Mouse (Mus musculus): ENCODE results near the gene Olfr355. TPM values are rescaled to one million over a fixed set of nuclear protein-coding genes. Genes with fewer than 3 reads are reported as not detected.

The Olfr355 gene
- not detected in 2 replicates for polyA plus RNA-seq (2012; rRNA removed)

DNA sequence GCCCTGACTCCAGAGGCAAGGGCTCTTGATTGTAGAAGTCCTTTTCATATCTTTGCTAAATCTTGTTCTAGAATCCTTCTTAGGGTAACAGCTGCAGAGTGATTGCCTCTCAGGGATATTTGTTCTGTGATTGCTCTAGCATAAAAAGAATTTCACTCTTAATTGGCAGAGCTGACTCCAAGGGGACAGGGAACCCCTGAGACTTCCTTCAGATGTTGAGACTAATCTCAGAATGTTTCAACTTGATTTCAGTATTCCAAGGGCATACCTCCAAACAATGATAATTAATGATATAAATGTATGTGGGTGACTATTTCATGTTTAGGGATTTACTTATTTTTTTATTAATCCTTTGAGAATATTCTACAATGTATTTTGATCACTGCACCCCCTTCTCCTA, at the start of gene Olfr355:
Gene Olfr355 (minus strand): TSS at position 101 of the 400 bp plus-strand sequence.
- TF ChIP-seq CTCF (IDR thresholded peaks at IDR 0.05; ENCODE audit: borderline replicate concordance, extremely low read depth, insufficient read depth, insufficient read length) (no peak), POLR2A (IDR thresholded peaks at IDR 0.05; ENCODE audit: borderline replicate concordance, extremely low read depth, insufficient read depth, insufficient read length, poor library complexity, severe bottlenecking) (no peak)
- DNase-seq (ENCODE audit: low read depth) = no peak

DNA sequence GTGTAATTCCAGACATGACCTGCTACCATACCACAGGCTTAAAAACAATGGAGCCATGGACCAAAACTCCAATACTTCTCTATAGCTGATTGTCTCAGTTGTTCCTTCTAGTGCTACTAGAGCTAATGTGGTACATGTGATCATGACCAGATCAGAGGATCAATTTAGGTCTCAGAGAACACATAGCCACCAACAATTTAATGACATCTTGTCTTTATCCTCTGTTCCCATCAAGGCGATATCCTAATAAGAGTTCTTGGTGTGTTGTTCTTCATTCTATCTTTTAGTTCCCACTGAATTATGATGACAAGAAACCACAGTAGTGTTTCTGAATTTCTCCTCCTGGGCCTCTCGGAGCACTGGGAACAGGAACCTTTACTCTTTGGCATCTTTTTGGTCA, 8.1 kb upstream of the Olfr355 start, which contains the start of gene Olfr356:
Gene Olfr356 (plus strand): TSS at position 301 of the 400 bp plus-strand sequence.
- no peak for TF ChIP-seq POLR2A (IDR thresholded peaks at IDR 0.05; ENCODE audit: borderline replicate concordance, extremely low read depth, insufficient read depth, insufficient read length, poor library complexity, severe bottlenecking)
- DNase-seq (ENCODE audit: low read depth) = no peak

DNA sequence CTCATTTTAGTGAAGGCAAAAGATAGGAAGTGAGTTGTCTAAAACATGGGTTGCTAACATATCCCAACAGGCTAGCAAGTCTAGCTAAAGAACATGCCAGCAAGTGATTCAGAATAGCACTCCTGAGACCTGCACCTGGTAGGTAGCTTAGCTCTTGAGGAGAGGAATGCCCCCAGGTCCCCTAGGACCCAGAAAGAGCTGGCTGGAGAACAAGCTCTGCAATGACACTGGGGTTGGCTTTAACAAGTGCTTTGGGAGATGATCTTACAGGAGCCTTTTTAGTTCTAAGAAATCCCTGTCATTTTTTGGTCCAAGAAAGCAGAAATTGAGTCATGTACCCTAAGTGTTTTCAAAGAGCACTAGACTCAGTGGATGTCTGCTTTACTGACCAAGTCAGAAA, 23.3 kb downstream of the Olfr355 start, which contains the start of gene Olfr354:
Gene Olfr354 (plus strand): TSS at position 301 of the 400 bp plus-strand sequence.
- TF ChIP-seq POLR2A (IDR thresholded peaks at IDR 0.05; ENCODE audit: borderline replicate concordance, extremely low read depth, insufficient read depth, insufficient read length, poor library complexity, severe bottlenecking) = no peak
- no peak for TF ChIP-seq CTCF (IDR thresholded peaks at IDR 0.05; ENCODE audit: borderline replicate concordance, extremely low read depth, insufficient read depth, insufficient read length)
- no peak for DNase-seq (ENCODE audit: low read depth)

DNA sequence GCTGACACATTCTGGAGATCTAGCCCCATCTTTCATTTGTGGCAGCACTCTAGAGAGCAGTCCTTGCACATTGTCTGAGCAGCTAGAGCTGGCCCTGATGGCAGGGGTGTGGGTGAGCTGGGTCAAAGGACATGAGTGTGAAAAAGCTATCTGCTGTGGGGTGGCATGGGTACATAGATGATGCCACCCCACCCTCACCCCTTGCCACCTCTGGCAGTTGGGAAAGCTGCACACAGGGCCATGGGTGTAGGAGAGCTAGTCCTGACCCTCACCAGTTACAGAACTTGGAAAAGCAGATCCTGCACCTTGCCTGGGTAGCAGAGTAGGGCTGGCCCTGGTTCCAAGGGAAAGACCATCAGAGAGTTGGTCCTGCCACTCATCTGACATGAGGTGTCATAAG, 31.6 kb downstream of the Olfr355 start:
- no peak for TF ChIP-seq CTCF (IDR thresholded peaks at IDR 0.05; ENCODE audit: borderline replicate concordance, extremely low read depth, insufficient read depth, insufficient read length)
- no peak for TF ChIP-seq POLR2A (IDR thresholded peaks at IDR 0.05; ENCODE audit: borderline replicate concordance, extremely low read depth, insufficient read depth, insufficient read length, poor library complexity, severe bottlenecking)
- no peak for DNase-seq (ENCODE audit: low read depth)

DNA sequence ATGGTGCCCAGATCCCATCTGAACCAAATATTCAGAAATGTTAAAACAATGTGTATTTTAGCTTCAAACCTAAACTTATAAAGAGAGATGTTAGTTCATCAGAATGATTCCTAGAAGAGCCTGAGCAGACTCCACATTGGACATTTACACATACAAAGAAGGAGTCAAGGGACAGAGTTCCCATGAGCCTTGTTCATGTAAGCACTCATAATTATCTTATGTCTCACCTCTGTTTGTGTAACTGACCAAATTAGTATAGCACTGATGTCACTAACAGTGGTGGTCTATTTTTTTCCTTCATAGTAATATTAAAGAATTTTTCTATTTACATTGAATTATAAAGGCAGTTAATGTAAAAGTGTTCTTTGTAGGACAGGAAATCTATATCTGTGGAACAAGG, 35.9 kb downstream of the Olfr355 start, which contains the start of gene Olfr353:
Gene Olfr353 (minus strand): TSS at position 101 of the 400 bp plus-strand sequence.
- TF ChIP-seq CTCF (IDR thresholded peaks at IDR 0.05; ENCODE audit: borderline replicate concordance, extremely low read depth, insufficient read depth, insufficient read length) (no peak), POLR2A (IDR thresholded peaks at IDR 0.05; ENCODE audit: borderline replicate concordance, extremely low read depth, insufficient read depth, insufficient read length, poor library complexity, severe bottlenecking) (no peak)
- no peak for DNase-seq (ENCODE audit: low read depth)

Other genes starting within 250 kb of the Olfr355 start
- not detected in 2 replicates for gene Olfr346, start 243.1 kb downstream of the Olfr355 start, polyA plus RNA-seq (2012; rRNA removed)
- not detected in 2 replicates for gene Olfr347, start 197.0 kb downstream of the Olfr355 start, polyA plus RNA-seq (2012; rRNA removed)
- gene Olfr348, start 144.6 kb downstream of the Olfr355 start, polyA plus RNA-seq (2012; rRNA removed) = not detected in 2 replicates
- not detected in 2 replicates for gene Olfr50, start 138.4 kb downstream of the Olfr355 start, polyA plus RNA-seq (2012; rRNA removed)
- gene Olfr3, start 111.9 kb downstream of the Olfr355 start, polyA plus RNA-seq (2012; rRNA removed) = not detected in 2 replicates
- gene Olfr350, start 82.6 kb downstream of the Olfr355 start, polyA plus RNA-seq (2012; rRNA removed) = not detected in 2 replicates
- not detected in 2 replicates for gene Olfr351, start 66.2 kb downstream of the Olfr355 start, polyA plus RNA-seq (2012; rRNA removed)
- gene Olfr352, start 60.4 kb downstream of the Olfr355 start, polyA plus RNA-seq (2012; rRNA removed) = not detected in 2 replicates
- not detected in 2 replicates for gene Olfr353, start 36.0 kb downstream of the Olfr355 start, polyA plus RNA-seq (2012; rRNA removed)
- gene Olfr354, start 23.2 kb downstream of the Olfr355 start, polyA plus RNA-seq (2012; rRNA removed) = not detected in 2 replicates
- not detected in 2 replicates for gene Olfr356, start 8.2 kb upstream of the Olfr355 start, polyA plus RNA-seq (2012; rRNA removed)
- gene Olfr357, start 64.9 kb upstream of the Olfr355 start, polyA plus RNA-seq (2012; rRNA removed) = not detected in 2 replicates
- not detected in 2 replicates for gene Olfr358, start 80.4 kb upstream of the Olfr355 start, polyA plus RNA-seq (2012; rRNA removed)
- not detected in 2 replicates for gene Olfr360, start 136.8 kb upstream of the Olfr355 start, polyA plus RNA-seq (2012; rRNA removed)
- gene Olfr361, start 160.4 kb upstream of the Olfr355 start, polyA plus RNA-seq (2012; rRNA removed) = not detected in 2 replicates
- gene Olfr362, start 189.0 kb upstream of the Olfr355 start, polyA plus RNA-seq (2012; rRNA removed) = not detected in 2 replicates
- not detected in 2 replicates for gene Olfr364-ps1, start 210.4 kb upstream of the Olfr355 start, polyA plus RNA-seq (2012; rRNA removed)